Mouse (Mus musculus) gastrocnemius, adult 8-10 months (tissue): ENCODE results near the gene Tnfsf10. TPM values are rescaled to one million over a fixed set of nuclear protein-coding genes. Genes with fewer than 3 reads are reported as not detected.

ENCODE experiments used
- DNase-seq, 2 experiments: peaks; one replicate each; pipeline ENCODE4 v3.0.0; 2022; ENCODE audit warnings: low spot score in 2 of 2
- total RNA-seq, 4 experiments: library from RNA; stranded (reverse); gene quantifications; 2 replicates each; pipeline ENCODE4 v1.2.4; 2022

The Tnfsf10 gene
- total RNA-seq, 4 experiments from 2014 or later = 5.5 to 7.8 (median 6.5) TPM

DNA sequence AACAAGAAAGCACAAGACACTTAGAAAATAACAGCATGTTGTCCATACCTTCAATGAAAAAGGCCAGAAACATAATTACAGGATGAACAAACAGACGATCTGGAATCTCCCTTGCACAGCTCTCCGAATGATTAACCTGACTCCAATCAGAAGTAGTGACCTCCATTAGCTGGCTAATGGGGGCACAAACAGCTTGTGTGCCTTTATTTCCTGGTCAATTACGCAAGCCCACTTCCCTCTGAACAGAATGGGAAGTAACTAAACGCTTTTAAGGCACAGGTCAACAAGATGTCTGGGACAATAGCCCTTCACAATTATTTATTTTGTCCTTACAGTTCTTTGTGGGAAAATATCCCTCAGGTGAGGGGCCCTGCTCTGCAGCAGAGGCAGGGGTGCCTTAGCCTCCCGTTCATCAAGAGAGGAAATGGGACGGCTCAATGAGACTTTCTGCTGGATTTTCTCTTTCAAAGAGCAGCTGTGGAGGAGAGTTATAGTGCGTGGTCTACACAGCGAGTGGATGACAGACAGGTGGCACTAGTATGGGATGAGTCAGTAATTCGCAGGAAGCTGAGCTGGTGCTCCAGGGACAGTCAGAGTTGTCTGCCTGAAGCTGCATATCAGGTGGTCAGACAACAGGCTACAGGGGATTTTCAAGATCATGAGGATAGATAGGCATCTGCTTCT is 14.3 kb upstream of the Tnfsf10 start:
- DNase-seq = no peak

DNA sequence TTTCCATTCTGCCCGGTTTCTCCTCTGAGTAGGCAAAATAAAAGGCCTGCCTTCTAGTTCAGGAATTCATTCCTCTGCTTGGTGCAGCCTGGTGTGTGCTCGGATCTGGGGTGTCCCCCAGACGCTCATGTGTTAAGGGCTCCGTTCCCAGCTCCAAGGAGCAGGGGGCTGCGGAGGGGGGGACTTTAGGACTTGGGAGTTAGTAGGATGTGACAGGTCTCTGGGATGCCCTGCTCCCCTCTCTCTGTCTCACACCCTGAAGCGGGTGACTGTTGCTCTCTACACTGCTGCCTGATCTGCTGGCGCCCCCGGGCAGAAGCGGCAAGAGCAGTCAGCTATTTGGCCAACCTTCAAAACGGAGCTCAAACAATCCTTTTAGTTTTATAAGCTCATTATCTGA is 10.0 kb upstream of the Tnfsf10 start:
- no peak for DNase-seq

DNA sequence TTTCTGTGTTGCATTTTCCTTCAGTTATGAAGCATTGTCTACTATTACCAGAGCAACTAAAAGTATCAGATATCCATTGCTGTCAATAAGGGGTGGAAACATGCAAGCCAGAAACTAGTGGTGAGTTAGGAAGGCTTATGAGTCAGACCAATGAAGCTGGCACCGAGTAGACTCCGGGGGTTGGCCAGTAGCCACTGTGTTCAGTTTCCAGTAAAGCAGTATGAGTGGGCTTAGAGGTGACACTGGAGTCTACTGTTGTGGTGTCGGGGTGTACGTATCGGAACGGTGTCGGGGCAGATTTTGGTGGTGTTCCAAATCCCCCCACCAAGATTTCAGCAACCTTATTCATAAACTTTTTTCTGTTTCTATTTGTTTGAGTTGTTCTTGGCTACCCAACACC is 5.9 kb upstream of the Tnfsf10 start:
- peak; percentile 67 to 76 for DNase-seq

DNA sequence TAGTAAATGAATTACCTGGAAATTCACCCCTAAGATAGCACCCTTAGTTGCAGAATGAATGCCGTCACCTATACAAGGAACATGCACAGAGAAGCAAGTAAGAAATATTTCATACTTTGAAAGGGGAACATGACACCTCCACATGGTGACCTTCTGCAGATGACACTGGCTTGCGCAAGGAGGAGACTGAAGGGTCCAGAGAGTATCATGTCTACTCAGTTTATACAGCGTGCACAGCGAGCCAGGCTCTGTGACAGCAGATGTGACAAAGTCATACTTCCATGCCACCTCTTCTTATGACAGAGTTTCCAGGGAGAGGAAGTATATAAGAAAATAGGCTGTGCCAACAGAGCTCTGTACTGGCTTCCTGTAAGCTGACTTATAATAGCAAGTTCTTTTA is 5.4 kb upstream of the Tnfsf10 start:
- peak in 1 of 2 experiments; percentile 19 for DNase-seq

DNA sequence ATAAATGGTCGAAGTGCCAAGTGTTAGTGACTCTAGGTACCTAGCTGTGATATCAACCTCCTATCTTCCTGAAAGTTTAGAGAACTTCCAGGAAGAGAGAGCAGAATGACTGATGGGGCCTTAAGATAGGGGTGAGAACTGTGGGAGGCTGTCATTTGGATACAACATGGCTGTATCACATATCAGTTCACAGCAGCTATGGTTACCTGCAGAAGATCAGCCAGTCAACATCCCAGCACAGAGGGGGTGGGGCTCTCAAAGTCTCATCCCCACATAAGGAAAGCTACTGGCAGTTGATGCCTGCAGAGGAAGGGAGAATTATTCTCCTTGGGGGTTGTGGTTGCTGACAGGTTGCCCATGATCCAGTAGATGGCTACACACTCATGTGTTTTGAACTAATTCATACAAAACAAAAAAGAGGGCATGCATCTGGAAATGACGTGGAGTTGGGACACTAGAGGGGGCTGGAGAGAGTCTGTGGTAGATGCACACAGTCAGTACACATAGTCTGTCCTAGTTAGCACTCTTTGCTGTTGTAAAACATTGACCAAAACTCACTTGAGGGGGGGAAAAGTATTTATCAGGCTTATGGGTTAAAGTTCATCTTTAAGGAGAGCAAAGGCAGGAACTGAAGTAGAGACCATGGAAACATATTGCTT is 2.2 kb upstream of the Tnfsf10 start:
- peak; percentile 21 to 39 for DNase-seq

DNA sequence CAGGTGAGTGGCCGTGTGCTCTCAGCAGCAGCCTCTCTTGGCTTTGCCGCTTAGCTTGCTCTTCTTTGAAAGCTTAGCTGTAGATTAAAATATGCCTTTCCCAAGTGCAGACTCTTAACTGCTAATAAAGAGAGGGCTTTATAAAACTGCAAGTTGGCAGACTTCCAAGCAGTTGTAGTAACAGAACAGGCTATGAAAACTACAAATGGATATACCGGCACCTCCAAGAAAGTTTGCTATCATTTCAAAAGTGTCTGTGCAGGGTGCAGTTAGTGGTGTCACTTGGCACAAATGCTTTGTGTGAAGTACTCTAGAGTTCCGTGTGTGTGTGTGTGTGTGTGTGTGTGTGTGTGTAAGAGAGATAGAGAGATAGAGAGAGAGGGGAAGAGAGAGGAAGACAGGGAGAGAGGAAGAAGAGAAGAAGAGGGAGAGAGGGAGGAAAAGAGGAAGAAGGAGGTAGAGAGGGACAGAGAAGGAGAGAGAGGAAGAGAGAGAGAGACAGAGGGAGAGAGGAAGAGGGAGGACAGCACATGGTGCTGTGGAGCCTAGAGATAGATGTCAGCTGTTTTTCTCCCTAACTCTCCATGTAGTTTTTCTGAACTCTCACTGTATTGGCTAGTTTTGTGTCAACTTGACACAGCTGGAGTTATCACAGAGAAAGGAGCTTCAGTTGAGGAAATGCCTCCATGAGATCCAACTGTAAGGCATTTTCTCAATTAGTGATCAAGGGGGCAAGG is 628 bp downstream of the Tnfsf10 start:
- DNase-seq = no peak

DNA sequence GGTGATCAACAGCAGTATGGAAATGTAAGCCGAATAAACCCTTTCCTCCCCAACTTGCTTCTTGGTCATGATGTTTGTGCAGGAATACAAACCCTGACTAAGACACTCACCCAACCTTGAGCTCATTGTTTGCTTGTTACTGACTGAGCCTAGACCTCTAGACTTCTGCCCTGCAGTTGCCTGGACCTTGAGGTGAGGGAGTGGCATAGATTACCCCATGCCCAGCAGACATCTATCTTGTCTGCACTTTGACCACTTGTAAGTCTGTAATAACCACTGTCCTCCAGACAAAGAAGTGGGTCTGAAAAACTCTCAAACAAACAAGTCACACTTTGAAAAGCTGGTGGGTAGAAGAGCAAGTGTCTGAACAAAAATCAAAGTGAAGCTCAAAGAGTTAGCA is 2.8 kb downstream of the Tnfsf10 start:
- DNase-seq = no peak

DNA sequence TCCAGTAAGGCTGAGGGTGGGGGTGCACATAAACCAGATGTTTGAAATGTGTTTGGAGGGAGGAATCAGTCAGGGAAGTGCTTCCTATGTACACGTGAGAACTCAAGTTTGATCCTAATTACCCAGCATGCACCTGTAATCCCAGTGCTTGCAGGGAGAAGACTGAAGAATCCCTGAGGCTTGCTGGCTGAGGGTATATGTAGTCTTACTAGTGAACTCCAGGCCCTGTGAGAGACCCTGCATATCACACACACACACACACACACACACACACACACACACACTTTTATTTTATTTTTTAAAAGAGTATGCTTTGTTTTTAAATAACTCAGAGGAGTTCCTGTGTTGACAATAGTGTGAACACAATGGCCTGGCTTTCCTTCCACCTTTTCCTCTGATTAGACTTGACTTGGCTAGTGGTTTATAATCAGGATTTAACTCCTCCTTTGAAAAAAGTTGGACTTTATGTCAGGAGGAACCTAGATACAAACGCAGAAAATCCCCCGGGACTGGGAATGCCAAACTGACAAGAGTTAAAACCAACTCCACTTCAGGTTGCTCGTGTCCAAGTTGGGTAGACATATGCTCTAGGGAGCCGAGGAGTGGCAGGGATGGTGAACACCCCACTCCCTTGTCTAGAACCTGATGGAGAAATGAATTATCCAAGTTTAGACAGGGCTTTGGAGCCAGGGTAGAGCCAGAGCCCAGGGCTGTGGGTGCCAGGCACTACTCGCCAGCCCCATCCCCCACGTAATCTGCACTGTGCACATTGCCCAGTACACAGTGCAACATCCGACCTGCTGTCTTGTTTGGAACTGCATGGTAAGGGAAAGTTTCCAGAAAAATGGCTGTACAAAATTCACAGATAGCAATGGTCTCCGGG is 4.0 kb downstream of the Tnfsf10 start:
- no peak for DNase-seq

DNA sequence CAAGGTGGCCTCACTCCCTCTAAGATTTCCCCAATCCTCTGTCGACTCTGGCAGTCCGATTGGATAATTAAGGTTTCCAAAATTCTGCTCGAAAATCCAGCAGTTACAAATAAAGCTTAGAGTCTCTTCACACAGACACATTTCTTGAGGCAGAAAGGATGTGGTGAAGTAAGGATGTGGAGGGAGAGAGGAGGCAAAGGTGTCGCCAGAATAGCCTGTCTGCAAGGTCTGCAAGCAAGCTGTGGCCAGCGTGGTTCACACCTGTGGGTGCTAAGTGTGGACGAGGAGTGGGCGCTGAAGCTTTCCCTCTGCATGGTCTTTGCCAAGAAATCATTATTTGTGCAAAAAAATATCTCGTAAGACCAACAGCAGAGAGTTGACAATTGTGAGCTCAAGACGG is 5.8 kb downstream of the Tnfsf10 start:
- no peak for DNase-seq

DNA sequence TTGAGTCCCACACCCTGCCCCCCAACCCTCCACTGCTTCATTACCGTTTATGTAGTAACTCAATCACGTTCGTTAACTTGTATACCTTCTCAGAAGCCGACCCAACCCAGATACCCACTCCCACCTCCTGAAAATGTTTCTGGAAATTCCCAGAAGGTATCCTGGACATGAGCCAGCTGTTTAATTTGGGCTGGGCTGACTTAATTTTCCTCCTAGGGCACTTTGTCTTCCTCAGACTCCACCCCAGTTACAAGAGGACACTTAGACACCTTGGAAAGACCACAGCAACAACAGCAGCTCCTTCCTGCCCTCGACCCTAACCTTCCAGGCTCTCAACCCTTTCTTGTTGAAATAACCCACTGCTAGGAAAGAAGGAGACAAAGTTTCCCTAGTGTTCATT is 6.7 kb downstream of the Tnfsf10 start:
- no peak for DNase-seq

DNA sequence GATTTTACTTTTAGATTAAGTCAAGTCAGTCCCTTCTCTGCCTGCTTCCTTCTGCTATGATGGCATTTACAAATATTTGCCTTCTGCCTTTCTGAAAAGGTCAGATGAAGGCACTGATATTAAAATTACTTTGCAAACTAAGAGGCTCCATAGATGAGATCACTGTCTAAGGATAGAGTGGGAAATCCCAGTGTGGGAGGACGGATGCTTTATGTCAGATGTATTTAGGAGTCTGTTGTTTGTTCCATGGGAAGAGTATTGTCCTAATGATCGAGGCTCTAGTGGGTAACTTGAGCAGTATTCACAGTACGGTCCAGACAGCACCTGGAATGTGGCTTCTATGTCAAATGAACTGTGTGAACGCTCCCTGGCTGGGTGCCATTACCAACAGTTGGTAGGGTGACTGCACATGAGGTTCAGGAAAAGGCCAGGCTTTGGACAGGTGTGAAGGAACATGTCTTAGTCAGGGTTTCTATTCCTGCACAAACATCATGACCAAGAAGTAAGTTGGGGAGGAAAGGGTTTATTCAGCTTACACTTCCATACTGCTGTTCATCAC is 9.9 kb downstream of the Tnfsf10 start:
- DNase-seq = peak in 1 of 2 experiments; percentile 13

DNA sequence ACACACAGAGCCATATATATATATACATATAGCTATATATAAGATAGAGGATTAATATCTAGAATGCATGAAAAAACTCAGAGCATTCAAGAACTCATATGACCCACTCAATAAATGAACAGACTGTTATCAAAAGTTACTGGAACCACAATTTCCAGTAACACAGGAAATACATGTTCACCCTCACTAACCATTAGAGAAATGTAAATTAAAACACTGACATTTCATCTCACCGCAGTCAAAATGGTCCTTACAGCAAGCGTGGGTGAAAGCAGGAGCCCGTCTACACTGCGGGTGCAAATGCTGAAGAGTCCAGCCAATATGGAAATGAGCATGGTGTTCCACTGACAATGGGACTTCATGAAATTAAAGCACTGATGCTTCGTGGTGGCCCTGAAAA is 13.9 kb downstream of the Tnfsf10 start:
- DNase-seq = no peak

DNA sequence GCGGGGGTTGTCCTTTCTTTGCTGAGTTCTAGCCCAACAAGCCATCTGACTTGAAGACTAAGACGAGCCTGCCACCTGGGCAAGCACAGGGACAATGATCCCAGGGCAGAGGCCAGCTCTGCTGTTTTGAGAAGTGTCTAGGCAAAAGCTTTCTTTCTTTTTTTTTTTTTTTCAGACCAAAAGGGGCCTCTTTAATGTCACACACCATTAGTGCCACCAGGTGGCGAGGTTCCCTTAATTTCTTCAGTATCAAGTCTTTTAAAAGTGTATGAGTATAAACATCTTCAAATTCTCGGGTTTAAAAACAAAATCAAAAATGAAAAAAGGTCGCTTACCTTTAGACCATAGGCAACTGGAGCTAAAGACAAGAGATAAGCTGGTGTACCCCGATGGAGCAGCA is 21.6 kb downstream of the Tnfsf10 start:
- peak in 1 of 2 experiments; percentile 20 for DNase-seq

DNA sequence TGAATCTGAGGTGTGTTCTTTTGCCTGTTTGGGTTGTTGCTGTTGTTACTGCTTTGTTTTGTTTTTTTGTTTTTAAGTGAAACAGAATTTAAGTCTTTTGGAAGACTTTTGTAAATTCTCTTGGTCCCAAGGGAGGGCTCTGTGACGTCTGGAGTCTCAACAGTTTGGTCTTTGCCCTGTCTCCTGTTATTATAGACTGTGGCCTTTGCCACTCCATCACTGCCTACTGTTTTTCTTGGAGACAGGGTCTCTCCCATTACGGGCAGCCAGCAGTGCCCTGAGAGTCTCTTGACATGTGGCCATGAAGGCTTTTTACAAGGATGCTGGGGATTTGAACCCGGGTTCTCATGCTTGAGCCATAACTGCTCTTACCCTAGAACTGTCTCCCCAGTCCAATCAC is 22.1 kb downstream of the Tnfsf10 start:
- DNase-seq = no peak

DNA sequence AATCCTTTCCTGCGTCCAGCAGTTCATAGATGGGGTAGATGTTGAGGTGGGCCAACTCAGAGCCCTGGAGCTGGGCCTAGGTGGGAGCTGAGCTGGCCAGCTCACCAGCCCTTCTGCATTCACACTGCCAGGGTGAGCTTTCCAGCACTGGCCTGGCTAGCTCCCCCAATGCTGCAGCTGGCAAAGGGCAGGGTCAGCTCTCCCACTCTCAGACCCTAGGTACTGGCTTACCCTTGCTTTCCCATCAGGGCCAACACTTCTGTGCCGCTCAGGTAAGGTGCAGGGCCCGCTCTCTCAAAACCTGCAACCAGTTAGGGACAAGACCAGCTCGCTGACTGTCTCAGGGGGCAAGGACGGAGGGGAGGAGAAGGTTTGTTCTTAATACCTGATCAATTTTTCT is 23.9 kb downstream of the Tnfsf10 start:
- DNase-seq = no peak

DNA sequence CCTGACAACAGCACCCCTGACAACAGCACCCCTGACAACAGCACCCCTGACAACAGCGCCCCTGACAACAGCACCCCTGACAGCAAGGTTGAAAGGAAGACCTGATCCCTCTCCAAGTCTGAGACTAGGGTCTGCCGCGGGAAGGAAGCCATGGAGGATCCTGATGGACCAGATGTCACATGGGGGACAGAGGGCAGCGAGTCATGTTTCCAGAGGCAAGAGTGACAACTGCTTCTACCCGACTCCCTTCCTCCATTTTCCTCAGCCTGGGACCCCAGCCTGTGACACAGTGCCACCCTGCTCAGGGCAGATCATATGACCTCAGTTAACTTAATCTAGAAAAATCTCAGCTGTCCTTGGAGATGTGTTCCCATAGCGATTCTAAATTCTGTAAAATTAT is 25.6 kb downstream of the Tnfsf10 start:
- no peak for DNase-seq

DNA sequence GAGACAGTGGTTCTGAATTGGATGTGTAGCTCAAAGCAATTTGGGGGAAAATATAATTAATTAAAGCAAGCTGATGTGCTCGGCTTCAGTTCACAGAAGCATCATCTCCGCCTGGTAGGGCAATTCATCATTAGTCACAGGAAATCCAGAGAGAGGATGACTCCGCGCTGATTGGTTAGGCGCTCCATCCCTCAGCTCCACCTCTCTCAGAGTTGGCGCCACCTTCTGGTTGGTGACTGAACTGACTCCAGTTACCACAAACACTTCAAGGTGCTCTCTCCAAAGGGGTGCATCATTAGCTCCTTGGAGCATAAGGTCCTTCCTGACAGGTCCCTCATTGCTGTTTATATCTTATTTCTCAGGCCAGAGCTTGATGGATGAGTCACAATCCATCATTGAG is 28.7 kb downstream of the Tnfsf10 start:
- peak in 1 of 2 experiments; percentile 32 for DNase-seq

DNA sequence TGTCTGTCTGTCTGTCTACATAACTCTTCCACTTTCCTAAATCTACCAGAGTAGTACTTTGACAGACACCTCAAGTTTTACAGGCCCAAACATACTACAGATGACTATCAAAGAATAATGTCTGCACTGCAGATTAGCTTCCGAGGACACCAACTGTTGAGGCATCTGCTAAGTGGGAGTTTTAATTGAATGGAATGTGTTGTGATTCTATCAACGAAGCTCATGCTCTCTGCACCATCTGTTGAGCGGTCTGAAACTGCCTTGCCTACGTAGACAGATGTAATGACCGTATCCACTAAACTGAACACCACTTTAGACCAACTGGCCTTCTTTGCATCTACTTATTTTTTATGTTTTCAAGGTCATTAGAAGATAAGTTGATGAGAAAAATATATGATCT is 31.6 kb downstream of the Tnfsf10 start:
- DNase-seq = no peak

DNA sequence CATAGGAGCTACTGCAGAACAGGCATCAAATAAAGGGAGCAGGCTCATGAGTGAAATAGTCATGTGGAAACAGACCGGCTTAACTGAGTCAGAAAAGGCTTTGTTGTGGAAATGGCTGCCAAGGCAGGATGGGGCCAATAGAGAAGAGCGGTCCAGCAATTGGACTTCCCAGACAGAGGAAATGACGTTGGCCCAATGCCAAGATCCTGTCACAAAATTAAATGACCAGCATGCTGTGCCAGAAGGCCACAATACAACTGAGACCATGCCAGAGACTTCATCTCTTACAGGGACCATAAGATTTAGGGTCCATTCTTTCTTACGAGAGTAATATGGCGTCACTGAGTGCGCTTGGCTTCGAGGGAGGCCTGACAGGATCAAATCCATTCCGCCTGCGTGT is 34.3 kb downstream of the Tnfsf10 start:
- DNase-seq = no peak

DNA sequence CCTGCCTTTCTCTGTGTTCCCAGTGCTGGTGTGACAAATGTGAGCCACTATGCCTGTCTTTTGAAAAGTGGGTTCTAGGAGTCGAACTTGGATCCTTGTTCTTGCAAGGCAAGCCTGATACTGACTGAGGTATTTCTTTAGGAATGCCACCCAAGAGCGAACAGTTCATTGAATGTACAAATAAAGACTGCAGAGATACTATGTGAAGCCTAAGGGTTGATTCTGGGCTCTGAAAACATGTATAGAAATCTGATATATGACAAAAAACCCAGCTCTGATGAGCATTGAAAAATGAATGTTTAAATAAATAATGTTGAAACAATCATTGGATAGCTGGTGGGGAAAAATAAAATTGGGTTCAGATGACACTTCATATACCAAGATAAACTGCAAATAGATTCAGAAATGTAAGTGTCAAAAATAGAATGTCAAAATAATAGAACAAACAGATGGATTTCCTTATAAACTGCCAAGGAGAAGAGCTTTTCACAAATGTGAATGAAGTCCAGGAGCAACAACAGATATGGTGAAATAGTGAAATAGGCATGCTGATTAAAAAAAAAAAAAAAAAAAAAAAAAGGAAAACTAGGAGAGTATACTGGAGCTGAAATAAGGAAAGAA is 42.4 kb downstream of the Tnfsf10 start:
- no peak for DNase-seq

DNA sequence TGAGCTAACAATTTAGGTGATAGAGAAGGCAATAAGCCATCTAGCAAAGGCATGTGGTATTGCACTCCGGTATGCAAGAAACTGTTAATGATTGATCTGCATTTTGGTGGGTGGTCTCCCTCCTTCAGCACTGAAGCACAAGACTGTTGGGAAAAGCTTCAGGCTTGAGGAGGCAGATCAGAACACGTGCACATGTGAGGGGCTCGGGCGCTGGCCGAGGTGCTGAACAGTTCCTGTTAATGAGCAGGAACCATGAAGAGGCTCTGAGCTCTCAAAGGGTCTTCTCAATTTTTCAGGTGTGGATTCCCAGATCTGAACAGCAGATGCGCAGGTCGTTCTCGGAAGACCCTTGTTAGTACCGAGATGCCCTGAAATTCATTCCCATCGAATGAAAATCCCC is 53.3 kb downstream of the Tnfsf10 start:
- DNase-seq = no peak
